Mouse (Mus musculus): Measurements from ENCODE around the gene Fam20a. TPM values are rescaled to one million over a fixed set of nuclear protein-coding genes. Genes with fewer than 3 reads are reported as not detected.

The Fam20a gene
- 6.9 TPM for polyA plus RNA-seq (2014; fragmentation: Illumina TruSeq; extraction: RNeasy Lipid Tissue Mini Kit (QIAGEN cat#74804); ENCODE audit: low read depth, low replicate concordance)

DNA sequence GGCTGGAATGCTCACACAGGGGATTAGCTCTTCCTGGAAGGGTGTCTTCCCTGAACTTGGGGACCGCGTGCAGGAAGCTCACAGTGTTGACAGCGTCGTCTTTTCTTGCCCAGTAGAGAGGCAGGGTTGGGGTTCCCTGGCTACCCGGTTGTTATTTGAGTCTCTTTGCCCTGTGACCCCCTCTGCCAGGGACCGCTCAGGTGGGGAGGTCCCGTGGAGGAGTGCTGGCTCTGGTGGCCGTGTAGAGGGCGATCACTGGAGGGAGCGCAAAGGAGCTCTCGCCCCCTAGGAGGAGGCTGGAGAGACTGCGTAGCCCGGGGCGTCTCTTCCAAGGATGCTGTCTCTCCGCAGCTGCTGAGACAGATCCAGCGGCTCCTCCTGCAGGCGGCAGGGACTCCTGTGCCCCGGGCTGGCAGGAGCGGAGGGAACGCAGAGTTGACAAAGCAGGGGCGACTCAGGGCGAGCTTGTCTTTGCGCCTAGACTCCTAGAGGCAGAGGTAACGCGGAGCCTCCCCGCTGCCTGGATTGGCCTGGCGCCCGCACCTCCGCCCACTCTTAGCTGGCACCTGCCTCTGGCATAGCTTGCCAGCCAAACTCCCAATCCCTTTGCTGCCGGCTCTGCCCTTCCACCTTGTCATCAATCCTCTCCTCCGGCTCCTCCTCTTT, at the start of gene Fam20a:
Gene Fam20a, minus strand, starts transcription at position 499 of the 666 bp plus-strand sequence.

DNA sequence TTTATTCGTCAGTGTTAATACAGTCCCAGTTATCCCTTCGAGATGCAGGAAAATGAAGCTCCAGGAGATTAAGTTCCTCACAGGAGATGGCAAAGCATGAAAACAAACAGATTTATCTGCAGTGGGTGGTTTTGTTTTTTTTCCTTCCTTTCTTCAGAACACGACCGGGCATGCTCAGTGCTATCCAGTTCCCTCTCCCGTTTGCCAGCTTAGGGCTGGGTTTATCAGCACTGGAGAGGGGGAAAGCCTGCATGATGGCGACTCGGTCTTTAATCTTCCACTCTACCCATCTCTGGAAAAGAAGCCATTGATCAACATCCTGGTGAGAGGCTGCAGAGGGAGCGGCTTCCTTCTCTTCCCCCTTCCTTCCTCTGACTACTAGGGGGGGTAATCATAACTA, 72.9 kb downstream of the Fam20a start, which contains the start of gene Prkar1a:
Gene Prkar1a, plus strand, starts transcription at position 200 of the 400 bp plus-strand sequence.

Other genes starting within 250 kb of the Fam20a start
- 2.4 TPM for gene Arsg, start 248.9 kb downstream of the Fam20a start, polyA plus RNA-seq (2014; fragmentation: Illumina TruSeq; extraction: RNeasy Lipid Tissue Mini Kit (QIAGEN cat#74804); ENCODE audit: low read depth, low replicate concordance)
- 4.4 TPM for gene Slc16a6, start 248.7 kb downstream of the Fam20a start, polyA plus RNA-seq (2014; fragmentation: Illumina TruSeq; extraction: RNeasy Lipid Tissue Mini Kit (QIAGEN cat#74804); ENCODE audit: low read depth, low replicate concordance)
- 25.1 TPM for gene Wipi1, start 110.3 kb downstream of the Fam20a start, polyA plus RNA-seq (2014; fragmentation: Illumina TruSeq; extraction: RNeasy Lipid Tissue Mini Kit (QIAGEN cat#74804); ENCODE audit: low read depth, low replicate concordance)
- 135 TPM for gene Prkar1a, start 72.9 kb downstream of the Fam20a start, polyA plus RNA-seq (2014; fragmentation: Illumina TruSeq; extraction: RNeasy Lipid Tissue Mini Kit (QIAGEN cat#74804); ENCODE audit: low read depth, low replicate concordance)
- gene 1700012B07Rik, start 105.8 kb upstream of the Fam20a start, polyA plus RNA-seq (2014; fragmentation: Illumina TruSeq; extraction: RNeasy Lipid Tissue Mini Kit (QIAGEN cat#74804); ENCODE audit: low read depth, low replicate concordance), result 184 TPM

Measured in testis, adult 10 weeks (tissue).